Mouse (Mus musculus) large intestine, adult 2 months (tissue): ENCODE results near the gene Hcfc2. TPM values are rescaled to one million over a fixed set of nuclear protein-coding genes. Genes with fewer than 3 reads are reported as not detected.

Experiments used
- DNase-seq: peaks from one replicate; pipeline ENCODE4 v3.0.0-alpha.2; 2012; ENCODE audit warnings: low read depth, low spot score
- WGBS: fragments of 180-500 bp; shearing (Covaris S2); methylation state at CpG from one replicate; pipeline ENCODE4 v1.1.7; 2018; 5-methylcytosine and 5-hydroxymethylcytosine counted together
- polyA plus RNA-seq: library from polyadenylated mRNA; depleted of rRNA; stranded (reverse); fragments of >200 nt; gene quantifications from 2 replicates; pipeline ENCODE4 v1.2.3, GENCODE M21; 2012

The Hcfc2 gene
- polyA plus RNA-seq, 1 experiment = 6.7 TPM

DNA sequence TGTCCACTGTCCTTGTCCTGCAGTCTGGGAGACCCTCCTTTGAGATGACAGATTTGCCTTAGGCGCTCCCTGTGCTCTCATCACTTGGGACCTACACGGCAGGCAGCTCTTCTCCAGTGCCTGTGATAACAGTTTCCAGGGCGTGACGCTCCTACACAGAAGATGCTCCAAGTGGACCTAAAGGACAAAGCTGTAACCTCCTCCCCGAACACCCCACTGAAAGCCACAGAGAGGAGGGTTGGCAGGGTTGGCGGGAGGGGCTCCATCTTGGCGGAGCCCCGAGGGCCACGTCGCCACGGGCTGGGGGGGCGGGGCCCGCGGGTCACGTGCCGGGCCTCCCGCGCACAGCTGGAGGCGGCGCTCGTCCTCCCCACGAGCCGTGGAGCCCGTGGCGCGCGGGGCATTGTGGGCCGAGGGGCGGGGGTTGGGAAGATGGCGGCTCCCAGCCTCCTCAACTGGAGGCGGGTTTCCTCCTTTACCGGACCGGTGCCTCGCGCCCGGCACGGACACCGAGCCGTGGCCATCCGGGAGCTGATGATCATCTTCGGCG is 2.8 kb downstream of the Hcfc2 start:
- WGBS = under 1% methylated on average over 42 of the region's 42 CpGs
- DNase-seq = peak; percentile 53

DNA sequence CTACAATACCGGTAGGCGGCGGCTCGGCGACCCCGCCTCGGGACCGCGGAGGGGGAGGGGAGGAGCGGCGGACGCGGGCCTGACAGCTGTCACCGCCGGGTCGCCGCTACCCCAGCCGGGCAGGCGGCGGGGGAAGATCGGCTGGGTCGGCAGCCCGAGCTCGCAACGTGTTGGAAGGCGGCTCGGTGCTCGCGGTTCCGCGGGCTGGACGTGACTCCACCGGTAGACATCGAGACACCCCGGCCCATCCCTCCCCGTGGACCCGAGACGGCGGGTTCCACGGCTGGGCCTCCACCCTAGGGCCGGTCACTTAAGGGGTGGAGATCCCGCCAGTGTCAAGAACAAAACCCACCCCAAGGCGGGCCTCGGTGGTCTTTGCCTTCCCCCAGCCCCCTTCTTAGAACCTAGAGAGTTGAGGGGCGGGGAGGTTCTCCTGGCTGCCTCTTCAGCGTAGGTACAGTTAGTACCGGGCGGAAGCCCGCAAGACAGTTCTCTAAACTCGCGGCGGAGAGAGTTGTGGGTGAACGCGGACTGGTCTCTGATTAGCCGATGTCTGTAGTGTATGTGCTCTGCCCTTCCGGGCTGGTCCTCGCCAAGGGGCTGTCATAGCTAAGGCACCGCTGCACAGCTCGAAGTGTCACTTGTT is 3.5 kb downstream of the Hcfc2 start:
- no peak for DNase-seq
- under 1% methylated on average over 58 of the region's 59 CpGs for WGBS

DNA sequence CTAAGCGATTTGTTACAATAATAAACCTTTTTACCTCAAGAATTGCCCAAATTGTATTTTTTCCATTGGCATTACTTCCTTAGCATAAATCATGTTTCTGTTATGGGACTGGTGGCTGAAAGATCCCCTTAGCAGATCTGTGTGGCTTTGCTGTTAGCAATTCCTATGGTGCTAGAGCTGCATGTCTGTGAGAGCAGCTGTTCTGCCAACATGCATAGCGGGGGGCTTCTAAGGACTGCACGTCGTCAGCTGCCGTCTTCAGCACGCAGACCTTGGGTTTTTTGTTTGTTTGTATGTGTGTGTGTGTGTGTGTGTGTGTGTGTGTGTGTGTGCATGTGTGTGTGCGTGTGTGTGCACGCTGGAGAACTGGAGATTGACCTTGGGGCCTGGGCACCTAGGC is 45.4 kb downstream of the Hcfc2 start:
- WGBS = 90% methylated on average over 8 of the region's 8 CpGs
- DNase-seq = no peak

DNA sequence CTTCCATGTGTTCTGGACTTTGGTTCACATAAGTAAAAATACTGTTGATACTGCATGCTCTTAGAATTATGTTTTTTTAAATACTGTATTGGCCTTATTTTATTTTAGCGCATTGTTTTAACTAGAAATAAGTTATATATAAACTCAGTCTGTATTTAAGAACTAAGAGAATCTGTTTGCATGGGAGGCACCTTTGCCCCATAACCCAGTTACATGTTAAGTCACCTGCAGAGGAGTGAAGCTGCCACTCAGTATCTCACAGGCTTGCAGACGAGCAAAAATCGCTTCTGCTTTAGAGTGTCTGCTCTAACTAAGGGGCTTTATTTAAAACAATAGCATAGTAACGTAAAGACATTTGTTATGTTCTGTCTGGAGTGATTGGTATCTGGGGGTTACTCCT is 45.9 kb downstream of the Hcfc2 start:
- 61% methylated on average over 4 of the region's 4 CpGs for WGBS
- DNase-seq = no peak

DNA sequence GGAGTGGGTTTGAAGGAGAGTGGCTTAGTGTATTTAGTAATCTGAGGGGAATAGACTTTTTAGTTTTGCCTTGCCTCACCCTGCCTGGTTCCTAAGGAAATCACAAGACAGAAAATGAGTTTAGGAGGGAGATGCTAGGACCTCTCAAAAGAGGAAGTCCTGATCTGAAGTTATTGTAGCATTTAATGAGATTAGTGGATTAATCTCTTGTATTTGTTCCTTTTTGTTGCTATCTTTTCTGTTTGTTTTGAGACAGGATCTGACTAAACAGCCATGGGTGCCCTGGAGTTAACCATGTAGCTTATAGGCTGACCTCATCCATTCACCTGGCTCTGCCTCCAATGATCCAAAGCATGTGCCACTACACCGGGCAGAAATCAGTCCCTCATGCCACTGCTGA is 46.6 kb downstream of the Hcfc2 start:
- 78% methylated on average over 1 of the region's 1 CpGs for WGBS
- no peak for DNase-seq

DNA sequence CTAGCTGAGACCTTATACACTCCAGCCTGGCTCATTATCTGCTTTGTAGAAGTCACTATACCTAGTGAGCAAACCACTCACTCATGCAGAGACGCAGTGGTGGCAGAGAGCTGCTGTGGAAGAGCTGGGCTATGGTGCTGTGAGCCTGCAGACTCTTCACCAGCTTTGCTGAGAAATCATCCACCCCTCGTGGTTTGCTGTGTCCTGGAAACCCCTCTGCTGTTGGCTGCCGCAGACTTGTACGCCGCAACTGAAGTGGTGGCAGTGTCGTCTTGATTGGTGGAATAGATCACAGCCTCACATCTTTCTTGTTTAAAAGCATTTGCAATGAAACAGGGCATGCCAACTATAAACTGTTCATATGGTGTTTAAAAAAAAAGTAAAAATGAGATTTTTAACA is 48.3 kb downstream of the Hcfc2 start:
- WGBS = 92% methylated on average over 6 of the region's 6 CpGs
- DNase-seq = no peak

DNA sequence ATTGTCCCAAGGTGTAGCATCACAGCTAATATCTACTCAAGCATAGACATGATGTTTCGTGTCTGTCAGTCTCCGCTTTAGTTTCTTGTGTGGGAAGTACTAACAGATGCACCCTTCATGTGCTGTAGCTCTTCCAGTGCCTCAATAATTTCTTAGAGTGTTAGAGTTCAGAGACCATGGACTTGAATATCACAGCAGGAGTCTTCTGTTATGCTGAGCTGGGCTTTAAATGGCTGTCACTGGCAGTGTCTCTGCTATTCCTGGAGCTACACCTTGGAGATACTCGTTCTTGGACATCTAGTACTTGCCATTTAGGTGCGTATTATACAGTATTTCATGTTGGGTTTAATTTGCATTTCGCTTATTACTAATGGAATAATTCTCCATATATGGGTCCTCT is 49.3 kb downstream of the Hcfc2 start:
- 94% methylated on average over 5 of the region's 5 CpGs for WGBS
- DNase-seq = no peak

DNA sequence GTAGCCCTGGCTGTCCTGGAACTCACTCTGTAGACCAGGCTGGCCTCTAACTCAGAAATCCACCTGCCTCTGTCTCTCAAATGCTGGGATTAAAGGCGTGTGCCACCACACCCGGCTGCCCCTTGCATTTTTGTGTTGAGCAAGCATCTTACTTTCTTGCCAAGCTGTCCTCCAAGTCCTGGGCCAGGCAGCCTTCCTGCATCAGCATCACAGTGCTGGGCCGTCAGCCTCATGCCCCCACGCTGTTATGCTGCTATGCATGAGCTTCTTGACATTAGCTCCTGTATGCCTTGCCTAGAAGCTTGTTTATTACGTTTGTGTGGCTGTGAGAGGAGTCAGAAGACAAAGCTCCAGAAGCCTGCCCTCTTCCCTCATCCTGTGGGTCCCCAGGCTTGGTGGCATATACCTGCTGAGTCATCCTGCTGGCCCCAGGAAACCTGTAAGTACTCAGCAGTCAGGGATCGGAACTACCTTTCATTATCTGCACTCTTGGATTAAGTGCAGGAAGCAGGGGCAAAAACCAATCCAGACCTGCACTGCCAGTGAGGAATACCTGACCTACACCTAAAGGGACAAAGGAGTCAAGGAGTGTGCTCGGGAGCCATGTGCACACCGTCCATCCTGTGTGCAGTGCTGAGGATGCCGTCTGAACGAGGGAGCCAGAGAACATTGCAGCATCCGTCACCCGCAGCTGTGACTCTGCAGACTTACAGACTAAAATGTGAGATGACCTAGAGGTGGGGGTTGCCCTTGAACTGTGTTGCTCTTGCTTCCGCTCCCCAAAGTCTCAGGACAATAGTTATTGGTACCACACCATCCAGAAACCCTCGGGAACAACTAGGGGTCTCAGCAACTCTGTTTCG is 51.3 kb downstream of the Hcfc2 start:
- 83% methylated on average over 15 of the region's 15 CpGs for WGBS
- no peak for DNase-seq

DNA sequence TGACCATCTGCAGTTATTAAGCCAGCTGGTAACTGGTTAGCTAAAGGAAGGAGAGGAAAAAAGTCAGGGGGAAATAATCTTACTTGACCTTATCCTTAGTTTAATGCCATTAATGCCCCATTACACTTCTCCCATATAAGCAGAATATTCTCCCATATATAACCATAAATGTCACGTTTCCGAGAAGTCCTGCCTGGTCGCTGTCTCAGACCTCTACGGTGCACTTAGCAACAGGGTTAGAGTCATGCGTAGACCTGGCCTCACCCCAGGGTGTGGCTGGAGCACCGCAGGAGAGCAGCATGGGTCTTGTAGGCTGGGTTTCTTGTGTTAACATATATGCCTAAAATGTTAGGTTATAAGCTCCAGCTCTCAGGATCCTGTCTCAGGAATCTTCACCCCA is 54.8 kb downstream of the Hcfc2 start:
- DNase-seq = no peak
- 35% methylated on average over 6 of the region's 6 CpGs for WGBS

DNA sequence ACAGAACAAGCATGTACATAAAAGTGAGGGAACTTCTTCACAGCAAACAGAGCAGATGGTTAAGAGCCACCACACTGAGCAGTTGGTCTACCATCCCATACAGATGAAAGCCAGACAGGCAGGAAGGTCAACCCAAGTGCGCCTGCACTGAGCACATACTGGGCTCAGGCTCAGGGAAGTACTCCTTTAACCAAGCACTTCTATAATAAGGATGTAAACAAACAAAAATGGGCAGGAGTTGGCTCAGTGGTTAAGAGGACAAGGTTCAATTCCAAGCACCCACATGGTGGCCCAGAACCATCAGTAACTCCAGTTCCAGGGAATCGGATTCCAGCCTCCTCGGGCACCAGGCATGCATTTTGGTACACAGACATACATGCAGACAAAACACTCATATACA is 57.0 kb downstream of the Hcfc2 start:
- 25% methylated on average over 3 of the region's 3 CpGs for WGBS
- DNase-seq = peak; percentile 64

DNA sequence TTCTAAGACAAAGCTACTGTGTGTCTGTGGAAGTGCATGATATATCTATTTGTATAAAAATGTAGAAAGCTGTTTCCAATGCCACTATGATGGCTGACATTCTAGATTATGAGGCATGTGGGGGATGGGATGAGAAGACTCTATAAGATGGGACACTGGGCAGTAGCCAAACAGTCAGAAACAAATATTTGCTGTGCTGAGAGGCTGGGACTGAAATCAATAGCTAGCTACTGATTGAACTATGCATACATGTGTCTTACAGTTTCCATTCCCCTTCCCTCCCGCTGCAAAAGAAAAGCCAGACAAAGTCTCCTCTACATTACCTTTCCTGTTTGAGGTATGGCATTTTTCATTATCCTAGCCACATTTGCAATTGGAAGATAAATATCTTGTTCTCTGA is 58.7 kb downstream of the Hcfc2 start:
- 67% methylated on average over 1 of the region's 1 CpGs for WGBS
- no peak for DNase-seq

DNA sequence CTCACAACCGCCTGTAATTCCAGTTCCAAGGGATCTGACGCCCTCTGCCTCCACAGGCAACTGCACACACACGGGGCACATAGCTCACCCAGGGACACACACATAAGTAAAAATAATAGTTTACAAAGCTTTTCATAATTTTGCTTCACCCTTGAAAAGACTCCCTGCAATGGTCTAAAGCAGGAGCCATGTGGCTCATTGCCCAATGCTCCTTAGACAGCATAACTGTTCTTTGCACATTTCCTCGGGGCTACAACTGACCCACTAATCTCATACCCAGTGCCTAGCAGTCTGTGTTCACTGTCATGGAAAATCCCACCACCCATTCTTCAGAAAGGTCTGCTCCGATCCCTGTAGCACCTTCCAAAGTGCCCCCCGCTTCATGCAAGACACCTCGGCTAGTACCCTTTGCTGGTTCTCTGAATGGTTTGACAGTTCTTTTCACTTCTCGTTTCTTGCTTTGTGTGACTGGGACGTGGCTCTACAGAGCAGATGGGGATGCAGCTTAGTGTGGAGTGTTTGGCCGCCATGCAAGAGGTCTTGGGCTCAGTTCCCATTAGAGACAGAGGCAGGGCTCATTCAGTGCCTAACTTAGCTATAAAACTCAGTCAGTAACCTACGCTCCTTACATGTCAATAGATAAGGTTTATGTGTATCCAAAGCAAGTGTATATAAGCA is 59.4 kb downstream of the Hcfc2 start:
- 91% methylated on average over 11 of the region's 11 CpGs for WGBS
- no peak for DNase-seq

DNA sequence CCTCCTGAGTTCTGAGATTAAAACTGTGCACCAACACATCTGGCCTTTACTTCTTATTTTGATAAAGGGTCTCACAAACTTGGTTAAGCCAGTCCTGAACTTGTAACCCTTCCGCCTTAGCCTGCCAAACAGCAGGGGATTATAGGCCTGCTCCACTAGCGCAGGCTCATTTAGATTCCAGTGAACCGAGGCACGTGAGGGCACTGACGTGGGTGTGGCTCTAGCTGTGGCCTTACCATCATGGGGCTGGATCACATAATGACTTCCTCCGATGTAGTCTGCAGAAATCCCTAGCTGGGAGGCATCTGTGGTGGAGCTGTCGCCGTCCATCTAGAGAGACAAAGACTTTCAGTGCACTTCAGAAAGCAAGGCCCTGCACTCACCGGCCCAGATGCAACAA is 60.5 kb downstream of the Hcfc2 start:
- WGBS = 86% methylated on average over 9 of the region's 9 CpGs

DNA sequence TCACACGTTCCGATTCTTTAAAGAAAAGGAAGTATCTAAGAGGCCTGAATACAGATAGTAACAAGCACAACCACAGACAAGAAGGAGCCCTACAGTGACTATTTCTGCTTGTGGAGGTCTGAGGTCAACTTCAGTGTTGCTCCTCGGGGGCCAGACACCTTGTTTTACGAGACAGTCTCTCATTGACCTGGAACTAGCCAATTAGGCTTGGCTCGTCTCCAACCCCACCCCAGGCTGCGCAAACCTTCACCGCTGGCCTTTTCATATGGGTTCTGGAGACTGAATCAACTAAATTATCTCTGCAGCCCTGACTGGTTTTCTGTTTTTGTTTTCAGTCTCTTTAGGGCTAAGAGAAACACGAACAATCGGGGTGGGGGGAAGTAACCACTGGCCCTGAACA is 61.4 kb downstream of the Hcfc2 start:
- no peak for DNase-seq
- WGBS = 35% methylated on average over 9 of the region's 9 CpGs

More for the DNA sequence above, 60.5 kb downstream of the Hcfc2 start:
- no peak for DNase-seq

DNA sequence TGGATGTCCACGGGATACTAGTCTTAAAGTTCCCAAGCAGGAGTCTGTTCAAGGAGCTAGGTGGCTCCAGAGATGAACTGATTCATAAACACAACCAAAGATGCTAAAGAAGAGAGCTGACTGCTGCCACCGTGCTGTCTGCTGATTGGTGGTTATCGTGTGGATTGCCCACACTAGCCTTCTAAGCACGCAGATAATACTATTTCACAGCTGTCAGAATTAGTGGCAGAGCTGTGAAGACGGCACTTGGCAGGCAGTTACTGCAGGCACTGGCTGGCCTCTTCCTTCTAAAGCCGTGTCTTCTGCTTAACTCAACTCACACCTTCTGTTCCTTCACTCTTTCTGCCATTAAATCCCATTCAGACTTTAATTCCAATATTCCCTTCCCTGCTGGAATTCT is 62.4 kb downstream of the Hcfc2 start:
- no peak for DNase-seq
- 87% methylated on average over 6 of the region's 6 CpGs for WGBS

DNA sequence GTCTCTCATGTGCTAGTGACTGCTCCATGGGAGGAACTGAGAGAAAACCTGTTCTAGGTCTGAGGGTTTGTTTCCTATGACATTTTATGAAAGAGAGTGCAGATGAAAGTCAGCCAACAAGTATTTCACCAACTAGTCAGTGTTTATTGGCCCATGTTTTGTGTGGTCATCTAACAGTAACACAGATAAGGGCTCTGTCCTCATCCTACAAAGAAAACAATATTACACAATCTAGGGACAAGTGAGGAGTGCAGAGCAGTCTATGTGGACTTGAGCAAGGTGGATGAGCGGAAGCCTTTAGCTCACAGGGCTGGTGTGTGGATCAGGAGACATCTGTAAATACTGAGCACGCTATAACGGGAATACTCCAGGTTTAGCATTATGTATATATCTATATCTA is 62.9 kb downstream of the Hcfc2 start:
- 89% methylated on average over 3 of the region's 3 CpGs for WGBS

DNA sequence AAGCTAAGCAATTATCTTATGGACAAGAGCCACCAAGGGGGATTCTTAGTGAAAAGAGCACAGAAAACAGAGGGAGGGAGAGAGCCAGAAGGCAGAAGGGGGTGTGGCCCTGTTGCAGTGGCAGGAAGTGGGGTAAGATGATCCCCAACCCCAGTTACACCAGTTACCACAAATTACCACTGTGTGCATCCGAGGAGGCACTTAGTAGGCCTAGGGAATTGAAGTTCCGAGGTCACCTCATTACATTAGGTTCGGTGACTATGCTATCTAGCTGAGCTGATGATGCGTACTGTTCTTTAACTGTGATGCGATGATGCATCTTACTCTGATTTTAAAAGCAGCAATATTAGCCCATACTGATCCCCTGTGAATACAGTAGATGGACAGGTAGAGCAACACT is 63.7 kb downstream of the Hcfc2 start:
- 93% methylated on average over 5 of the region's 5 CpGs for WGBS

More for the DNA sequence above, 62.9 kb downstream of the Hcfc2 start:
- no peak for DNase-seq

DNA sequence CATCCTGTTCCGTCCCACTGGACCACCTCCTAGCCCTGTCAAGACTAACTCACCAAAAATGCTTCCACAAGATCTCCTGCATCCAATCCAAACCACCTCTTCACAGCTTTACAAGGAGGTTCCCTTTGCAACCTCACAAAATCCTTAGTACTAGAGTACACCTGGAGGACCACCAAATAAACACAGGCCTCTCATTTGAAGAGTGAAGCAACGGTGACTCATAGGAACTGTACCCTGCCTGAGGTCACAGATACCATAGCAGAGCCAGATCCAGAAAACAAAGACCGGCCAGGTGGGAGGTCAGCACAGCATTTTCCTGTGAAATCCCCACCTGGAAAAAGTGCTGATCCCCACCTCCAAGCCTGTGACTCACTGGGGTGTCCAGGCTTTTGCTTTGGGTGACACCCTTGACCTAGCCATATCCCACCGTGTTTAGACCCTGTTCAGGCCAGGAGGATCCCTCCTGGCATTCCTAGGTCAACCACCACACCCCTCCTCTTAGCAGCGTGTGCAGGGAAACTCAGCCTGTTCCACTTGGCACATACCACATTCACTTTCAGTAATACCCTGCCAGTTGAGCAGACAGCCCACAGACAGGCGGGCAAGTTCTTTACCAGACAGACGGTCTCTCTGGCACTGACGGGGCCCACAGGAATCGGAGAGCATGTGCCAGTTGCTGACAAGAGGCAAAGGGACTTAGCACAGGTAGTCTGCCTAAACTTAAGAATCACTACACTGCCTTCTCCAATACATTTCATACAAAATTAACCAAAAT is 65.3 kb downstream of the Hcfc2 start:
- 72% methylated on average over 9 of the region's 9 CpGs for WGBS
- no peak for DNase-seq

More for the DNA sequence above, 63.7 kb downstream of the Hcfc2 start:
- DNase-seq = no peak

DNA sequence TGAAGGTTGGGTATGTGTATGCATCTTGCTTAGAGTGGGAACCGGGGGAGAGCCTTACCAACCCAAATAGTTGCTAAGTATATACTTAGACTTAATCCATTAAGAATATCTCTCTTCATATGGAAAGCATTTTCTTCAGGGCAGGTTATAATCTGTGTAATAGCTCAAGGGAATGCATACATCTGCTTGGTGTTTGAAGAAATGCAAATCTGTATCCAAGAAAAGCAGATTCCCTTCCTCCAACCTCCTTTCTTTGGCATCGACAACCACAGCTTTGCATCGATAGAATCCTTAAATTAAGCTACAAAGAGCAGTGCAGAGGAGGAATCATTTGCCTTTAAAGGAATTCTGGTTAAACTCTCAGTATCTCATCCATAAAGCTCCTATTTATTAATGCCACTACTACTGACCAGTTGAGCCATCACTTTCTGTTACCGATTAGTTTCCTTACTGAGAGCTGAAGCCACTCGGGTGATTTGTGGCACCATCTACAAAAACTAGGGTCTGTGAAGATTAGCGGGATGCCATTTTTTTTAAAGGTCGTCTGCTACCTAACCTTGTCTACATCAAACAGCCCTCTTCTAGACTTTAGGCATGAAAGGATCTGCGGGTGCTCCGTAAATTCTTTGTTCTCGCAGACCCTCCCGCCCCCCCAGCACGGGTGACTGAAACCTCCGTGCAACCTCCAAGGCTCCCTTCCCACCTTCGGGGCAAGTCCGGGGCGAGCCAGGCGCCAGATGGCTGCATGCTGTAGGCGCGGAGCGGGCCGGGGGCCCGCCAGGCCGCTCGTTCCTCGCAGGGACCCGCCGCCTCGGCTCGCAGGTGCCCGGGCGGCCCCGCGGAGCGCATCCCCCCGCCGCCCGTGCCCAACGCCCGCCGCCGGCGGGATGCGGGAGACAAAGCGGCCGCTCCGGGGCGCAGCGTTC is 67.1 kb downstream of the Hcfc2 start:
- under 1% methylated on average over 43 of the region's 48 CpGs for WGBS
- no peak for DNase-seq
